Mouse (Mus musculus) testis, adult 2 months (tissue): ENCODE data around the gene Clip2.
A peak's percentile ranks its signal among the peaks of the same experiment; 100 is the strongest.

ENCODE experiments used
- CTCF ChIP-seq: fragments of 200-500 bp; IDR thresholded peaks from 2 replicates; pipeline ENCODE4 v1.5.1; 2012; ENCODE audit warnings: low read depth, mild to moderate bottlenecking, inconsistent platforms, low read length, moderate library complexity; ENCODE audit not compliant: control insufficient read depth, insufficient read depth, insufficient replicate concordance
- POLR2A ChIP-seq: fragments of 200-500 bp; IDR thresholded peaks from 2 replicates; pipeline ENCODE4 v1.6.1; 2012; ENCODE audit warnings: low read depth, mild to moderate bottlenecking, inconsistent platforms, low read length, moderate library complexity; ENCODE audit not compliant: control insufficient read depth

DNA sequence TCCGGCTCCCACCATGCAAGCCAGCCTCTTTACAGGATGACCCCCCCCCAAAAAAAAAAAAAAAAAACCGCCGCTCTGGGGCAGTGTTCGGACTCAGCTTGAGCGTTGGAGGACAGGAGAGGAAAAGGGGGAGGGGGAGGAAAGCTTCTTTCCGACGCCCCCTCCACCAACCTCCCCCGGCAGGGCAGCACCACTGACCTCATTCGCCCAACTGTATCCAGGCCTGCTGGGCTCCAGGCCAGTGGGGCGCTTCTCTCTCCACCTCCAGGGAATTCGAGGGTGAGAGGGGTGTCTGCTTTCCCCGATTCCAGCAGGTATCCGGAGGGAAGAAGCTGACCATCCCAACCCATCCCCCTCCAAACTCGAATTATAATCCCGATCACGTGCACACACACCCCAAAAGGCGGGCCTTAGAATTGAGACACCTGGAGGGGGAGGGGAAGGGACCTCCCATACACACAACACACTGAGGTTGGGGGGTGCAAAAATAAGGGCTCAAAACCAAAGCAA lies 96.3 kb downstream of the Clip2 start:
- TF ChIP-seq POLR2A (peak; percentile 34; the same call in 1 of the 2 replicates), CTCF (no peak)
